Mouse (Mus musculus) midbrain, embryonic 12.5 days (tissue): ENCODE results near the gene Srd5a1. TPM values are rescaled to one million over a fixed set of nuclear protein-coding genes. Genes with fewer than 3 reads are reported as not detected.

Experiments used
- polyA plus RNA-seq: library from polyadenylated mRNA; unstranded; fragments of >200 nt; fragmentation: Nextera tagmentation; extraction: Ambion mirVana; gene quantifications from 2 replicates; pipeline ENCODE4 v1.2.1, GENCODE M21; 2016

Srd5a1 gene
- polyA plus RNA-seq, 1 experiment from 2014 or later = 24.3 TPM

Other genes starting within 250 kb of the Srd5a1 start
- gene Nsun2, start 77.7 kb downstream of the Srd5a1 start, polyA plus RNA-seq = 91.9 and 102 TPM in 2 replicates
- 6.7 TPM in 2 replicates for gene Tent4a, start 76.8 kb downstream of the Srd5a1 start, polyA plus RNA-seq
- 7.7 and 9.6 TPM in 2 replicates for gene Ube2ql1, start 128.4 kb upstream of the Srd5a1 start, polyA plus RNA-seq
- 165 and 170 TPM in 2 replicates for gene Med10, start 191.0 kb upstream of the Srd5a1 start, polyA plus RNA-seq